Mouse (Mus musculus) heart, adult 8-10 months (tissue): ENCODE results near the gene Ssna1. TPM values are rescaled to one million over a fixed set of nuclear protein-coding genes. Genes with fewer than 3 reads are reported as not detected.
A peak's percentile ranks its signal among the peaks of the same experiment; 100 is the strongest.

Experiments
- DNase-seq: peaks from one replicate; pipeline ENCODE4 v3.0.0; 2022; ENCODE audit warnings: low spot score
- total RNA-seq, 4 experiments: library from RNA; stranded (reverse); gene quantifications; 2 replicates each; pipeline ENCODE4 v1.2.4; 2022

The Ssna1 gene
- total RNA-seq, 4 experiments from 2014 or later, result 39.5 to 47.1 (median 40.1) TPM

GRCm38 (mm10) chr2:25231038-25231437 is 41.2 kb downstream of the Ssna1 start:
- no peak for DNase-seq

- no peak for DNase-seq
Observed at GRCm38 (mm10) chr2:25230581-25230980, 41.7 kb downstream of the Ssna1 start.

GRCm38 (mm10) chr2:25229582-25229981 is 42.7 kb downstream of the Ssna1 start:
- DNase-seq, result no peak

GRCm38 (mm10) chr2:25228995-25229530 is 43.2 kb downstream of the Ssna1 start:
- no peak for DNase-seq

GRCm38 (mm10) chr2:25228431-25228889 is 43.8 kb downstream of the Ssna1 start:
- peak; percentile 89 for DNase-seq

- no peak for DNase-seq
Observed at GRCm38 (mm10) chr2:25227406-25227805, 44.8 kb downstream of the Ssna1 start.

GRCm38 (mm10) chr2:25226864-25227263 is 45.4 kb downstream of the Ssna1 start:
- no peak for DNase-seq

- no peak for DNase-seq
Observed at GRCm38 (mm10) chr2:25225811-25226379, 46.3 kb downstream of the Ssna1 start.

GRCm38 (mm10) chr2:25224766-25225752 is 47.2 kb downstream of the Ssna1 start:
- DNase-seq, result peak; percentile 99

- no peak for DNase-seq
Observed at GRCm38 (mm10) chr2:25224492-25224765, 47.8 kb downstream of the Ssna1 start, which contains the start of gene Tubb4b. Tubb4b (minus strand) TSS chr2:25224702.

GRCm38 (mm10) chr2:25223681-25224491 is 48.4 kb downstream of the Ssna1 start:
- peak; percentile 80 for DNase-seq

GRCm38 (mm10) chr2:25221331-25221772 is 50.9 kb downstream of the Ssna1 start:
- no peak for DNase-seq

Other genes with a start within 250 kb of the Ssna1 start
- gene Nsmf, start 218.1 kb downstream of the Ssna1 start, total RNA-seq, result 10 to 100 TPM; 11.7 to 15.9 (median 12.2) TPM
- not detected for gene Entpd8, start 192.1 kb downstream of the Ssna1 start, total RNA-seq
- not detected for gene Noxa1, start 177.3 kb downstream of the Ssna1 start, total RNA-seq
- 1 to 10 TPM; 5.0 to 9.4 (median 9.2) TPM for gene Nrarp, start 91.7 kb downstream of the Ssna1 start, total RNA-seq
- 1 to 10 TPM; 3.9 to 5.0 (median 4.7) TPM for gene Tor4a, start 75.6 kb downstream of the Ssna1 start, total RNA-seq
- gene Nelfb, start 60.9 kb downstream of the Ssna1 start, total RNA-seq, result 10 to 100 TPM; 38.5 to 49.3 (median 39.5) TPM
- not detected for gene Stpg3, start 57.8 kb downstream of the Ssna1 start, total RNA-seq
- not detected for gene Fam166a, start 53.7 kb downstream of the Ssna1 start, total RNA-seq
- 100 to 1,000 TPM; 308 to 380 (median 323) TPM for gene Tubb4b, start 47.7 kb downstream of the Ssna1 start, total RNA-seq
- gene Slc34a3, start 38.1 kb downstream of the Ssna1 start, total RNA-seq, result not detected
- gene Rnf224, start 35.7 kb downstream of the Ssna1 start, total RNA-seq, result not detected
- 1 to 10 TPM in 2 of 4 experiments, under 1 TPM in 2; 0.53 to 1.7 (median 1.2) TPM for gene Rnf208, start 30.2 kb downstream of the Ssna1 start, total RNA-seq
- not detected for gene Cysrt1, start 30.0 kb downstream of the Ssna1 start, total RNA-seq
- gene AL732309.1, start 25.6 kb downstream of the Ssna1 start, total RNA-seq, result 1 to 10 TPM; 1.8 to 2.4 (median 2.1) TPM
- gene Tmem203, start 17.0 kb downstream of the Ssna1 start, total RNA-seq, result 10 to 100 TPM; 11.4 to 16.1 (median 13.6) TPM
- gene Tprn, start 9.8 kb downstream of the Ssna1 start, total RNA-seq, result 1 to 10 TPM; 4.0 to 8.6 (median 6.7) TPM
- 10 to 100 TPM; 36.8 to 39.8 (median 37.6) TPM for gene Anapc2, start within 50 bp of the Ssna1 start, total RNA-seq
- gene Tmem210, start 15.7 kb upstream of the Ssna1 start, total RNA-seq, result not detected
- gene Lrrc26, start 17.5 kb upstream of the Ssna1 start, total RNA-seq, result not detected
- gene Grin1, start 46.7 kb upstream of the Ssna1 start, total RNA-seq, result under 1 TPM in 2 of 4 experiments, not detected in 2; 0.09 to 0.11 TPM
- 10 to 100 TPM; 19.9 to 28.2 (median 22.5) TPM for gene Man1b1, start 59.9 kb upstream of the Ssna1 start, total RNA-seq
- 1 to 10 TPM; 3.8 to 5.2 (median 5.1) TPM for gene Dpp7, start 83.9 kb upstream of the Ssna1 start, total RNA-seq
- gene Uap1l1, start 93.2 kb upstream of the Ssna1 start, total RNA-seq, result 10 to 100 TPM in 1 of 4 experiments, 1 to 10 TPM in 3; 8.9 to 10.7 (median 9.5) TPM
- gene Sapcd2, start 99.9 kb upstream of the Ssna1 start, total RNA-seq, result not detected
- 10 to 100 TPM; 11.6 to 14.4 (median 12.6) TPM for gene Entpd2, start 123.4 kb upstream of the Ssna1 start, total RNA-seq
- gene Npdc1, start 126.9 kb upstream of the Ssna1 start, total RNA-seq, result 10 to 100 TPM; 25.3 to 35.8 (median 33.6) TPM
- gene Fut7, start 150.8 kb upstream of the Ssna1 start, total RNA-seq, result under 1 TPM in 2 of 4 experiments, not detected in 2; 0.16 to 0.60 TPM
- 10 to 100 TPM; 42.5 to 47.2 (median 45.2) TPM for gene Abca2, start 156.3 kb upstream of the Ssna1 start, total RNA-seq
- 1 to 10 TPM; 1.3 to 3.6 (median 2.3) TPM for gene Clic3, start 184.4 kb upstream of the Ssna1 start, total RNA-seq
- 10 to 100 TPM; 21.4 to 30.7 (median 23.3) TPM for gene Paxx, start 188.7 kb upstream of the Ssna1 start, total RNA-seq
- gene Ptgds, start 197.6 kb upstream of the Ssna1 start, total RNA-seq, result 1,000 to 10,000 TPM in 1 of 4 experiments, 100 to 1,000 TPM in 3; 350 to 1,004 (median 621) TPM
- not detected for gene Lcn12, start 221.5 kb upstream of the Ssna1 start, total RNA-seq
- gene Fbxw5, start 228.3 kb upstream of the Ssna1 start, total RNA-seq, result 100 to 1,000 TPM in 1 of 4 experiments, 10 to 100 TPM in 3; 79.4 to 105 (median 88.7) TPM
- gene C8g, start 229.3 kb upstream of the Ssna1 start, total RNA-seq, result 1 to 10 TPM; 1.7 to 2.6 (median 2.0) TPM